Mouse (Mus musculus) midbrain, embryonic 13.5 days (tissue): ENCODE data around the gene Pik3r4. TPM values are rescaled to one million over a fixed set of nuclear protein-coding genes. Genes with fewer than 3 reads are reported as not detected.

Source experiments
- ATAC-seq: fragments of 200-750 bp; cut with Nextera tagmentation; 2 replicates; pipeline ENCODE4 v1.8.0; 2017; ENCODE audit warnings: mild to moderate bottlenecking, moderate TSS enrichment, moderate library complexity
- H3K27ac ChIP-seq: fragments of 300-500 bp; sonication (generic); 2 replicates; pipeline ENCODE4 v1.5.1; 2015; ENCODE audit warnings: inconsistent platforms, mild to moderate bottlenecking, moderate library complexity
- H3K27me3 ChIP-seq: fragments of 300-500 bp; sonication (generic); 2 replicates; pipeline ENCODE4 v1.6.1; 2015; ENCODE audit warnings: mild to moderate bottlenecking, inconsistent platforms
- H3K36me3 ChIP-seq: fragments of 300-500 bp; sonication (generic); 2 replicates; pipeline ENCODE4 v1.6.1; 2015; ENCODE audit warnings: mild to moderate bottlenecking, inconsistent platforms
- H3K4me1 ChIP-seq: fragments of 300-500 bp; sonication (generic); replicated peaks from 2 replicates; pipeline ENCODE4 v1.6.1; 2015; ENCODE audit warnings: inconsistent platforms
- H3K4me2 ChIP-seq: fragments of 300-500 bp; sonication (generic); replicated peaks from 2 replicates; pipeline ENCODE4 v1.6.1; 2015; ENCODE audit warnings: moderate library complexity, mild to moderate bottlenecking, inconsistent platforms
- H3K4me3 ChIP-seq: fragments of 300-500 bp; sonication (generic); replicated peaks from 2 replicates; pipeline ENCODE4 v1.5.1; 2015; ENCODE audit warnings: mild to moderate bottlenecking, inconsistent platforms
- H3K9ac ChIP-seq: fragments of 300-500 bp; sonication (generic); replicated peaks from 2 replicates; pipeline ENCODE4 v1.6.1; 2015; ENCODE audit warnings: mild to moderate bottlenecking, inconsistent platforms
- H3K9me3 ChIP-seq: fragments of 300-500 bp; sonication (generic); 2 replicates; pipeline ENCODE4 v1.6.1; 2016; ENCODE audit warnings: mild to moderate bottlenecking, inconsistent platforms
- WGBS: fragments of 180-500 bp; shearing (Covaris S2); methylation state at CpG from one replicate; pipeline ENCODE4 v1.1.7; 2015; 5-methylcytosine and 5-hydroxymethylcytosine counted together
- polyA plus RNA-seq: library from polyadenylated mRNA; unstranded; fragments of >200 nt; fragmentation: Nextera tagmentation; extraction: Ambion mirVana; gene quantifications from 2 replicates; pipeline ENCODE4 v1.2.1, GENCODE M21; 2015

Pik3r4 gene
- polyA plus RNA-seq, 1 experiment from 2014 or later = 21.3 TPM

DNA sequence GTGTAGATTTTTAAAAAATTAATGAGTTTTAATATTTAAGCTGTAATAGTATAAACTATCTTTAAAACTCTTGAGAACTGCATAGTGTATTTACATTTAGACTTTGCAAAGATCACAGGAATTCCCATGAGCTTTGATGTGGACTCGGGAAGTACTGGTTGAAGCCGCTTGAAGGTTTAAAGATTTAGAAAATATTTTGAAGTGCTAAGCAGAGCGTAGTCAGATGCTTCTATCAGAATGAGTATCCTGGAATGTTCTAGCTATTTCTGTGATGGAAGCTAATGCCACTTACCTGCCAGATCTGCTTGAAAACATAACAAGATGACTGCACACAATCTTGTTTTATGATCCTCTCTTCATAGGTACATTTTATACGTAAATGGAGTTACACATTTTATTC lies 28.1 kb downstream of the Pik3r4 start:
- 95% methylated on average over 4 of the region's 4 CpGs for WGBS
- H3K27ac ChIP-seq = no peak overlapping the region
- H3K4me2 ChIP-seq = no peak overlapping the region
- no peaks in the 10 kb centered on the region for H3K9me3 ChIP-seq
- no peak overlapping the region for H3K9ac ChIP-seq
- peaks cover 59% of the 10 kb centered on the region for H3K36me3 ChIP-seq
- no peak for ATAC-seq
- H3K4me3 ChIP-seq = no peak overlapping the region
- no peaks in the 10 kb centered on the region for H3K27me3 ChIP-seq
- no peaks in the 10 kb centered on the region for H3K4me1 ChIP-seq

- Histone ChIP-seq H3K9ac (no peak overlapping the region), H3K27ac (no peak overlapping the region), H3K9me3 (no peaks in the 10 kb centered on the region), H3K4me1 (no peaks in the 10 kb centered on the region), H3K27me3 (no peaks in the 10 kb centered on the region), H3K4me2 (no peak overlapping the region), H3K4me3 (no peak overlapping the region), H3K36me3 (peaks cover 60% of the 10 kb centered on the region)
- no peak for ATAC-seq
- WGBS = 96% methylated on average over 2 of the region's 2 CpGs
These were observed 29.3 kb downstream of the Pik3r4 start for GRCm38 (mm10) chr9:105672032-105672431.

- no peak for ATAC-seq
- H3K27me3 ChIP-seq = no peaks in the 10 kb centered on the region
- H3K4me2 ChIP-seq = no peak overlapping the region
- no peak overlapping the region for H3K4me3 ChIP-seq
- WGBS = 92% methylated on average over 11 of the region's 11 CpGs
- H3K9me3 ChIP-seq = no peaks in the 10 kb centered on the region
- H3K9ac ChIP-seq = no peak overlapping the region
- H3K4me1 ChIP-seq = no peaks in the 10 kb centered on the region
- no peak overlapping the region for H3K27ac ChIP-seq
- H3K36me3 ChIP-seq = peaks cover 55% of the 10 kb centered on the region
These were observed 33.2 kb downstream of the Pik3r4 start for GRCm38 (mm10) chr9:105675941-105676340.

GRCm38 (mm10) chr9:105681386-105681785 lies 38.6 kb downstream of the Pik3r4 start:
- 52% methylated on average over 7 of the region's 7 CpGs for WGBS
- Histone ChIP-seq H3K9me3 (no peaks in the 10 kb centered on the region), H3K27ac (peak overlapping the region; percentile 72), H3K4me3 (no peak overlapping the region), H3K9ac (no peak overlapping the region), H3K36me3 (peaks cover 68% of the 10 kb centered on the region), H3K27me3 (no peaks in the 10 kb centered on the region), H3K4me2 (no peak overlapping the region), H3K4me1 (peaks cover 7% of the 10 kb centered on the region; the same call in 1 of the 2 replicates)
- ATAC-seq = peak; percentile 77

GRCm38 (mm10) chr9:105684549-105685165 lies 41.9 kb downstream of the Pik3r4 start:
- no peak overlapping the region for H3K27ac ChIP-seq
- no peaks in the 10 kb centered on the region for H3K27me3 ChIP-seq
- H3K4me1 ChIP-seq = peaks cover 15% of the 10 kb centered on the region; the same call in 1 of the 2 replicates
- 89% methylated on average over 13 of the region's 13 CpGs for WGBS
- H3K4me3 ChIP-seq = no peak overlapping the region
- no peak overlapping the region for H3K9ac ChIP-seq
- H3K36me3 ChIP-seq = peaks cover 65% of the 10 kb centered on the region
- no peaks in the 10 kb centered on the region for H3K9me3 ChIP-seq
- H3K4me2 ChIP-seq = no peak overlapping the region
- ATAC-seq = no peak

DNA sequence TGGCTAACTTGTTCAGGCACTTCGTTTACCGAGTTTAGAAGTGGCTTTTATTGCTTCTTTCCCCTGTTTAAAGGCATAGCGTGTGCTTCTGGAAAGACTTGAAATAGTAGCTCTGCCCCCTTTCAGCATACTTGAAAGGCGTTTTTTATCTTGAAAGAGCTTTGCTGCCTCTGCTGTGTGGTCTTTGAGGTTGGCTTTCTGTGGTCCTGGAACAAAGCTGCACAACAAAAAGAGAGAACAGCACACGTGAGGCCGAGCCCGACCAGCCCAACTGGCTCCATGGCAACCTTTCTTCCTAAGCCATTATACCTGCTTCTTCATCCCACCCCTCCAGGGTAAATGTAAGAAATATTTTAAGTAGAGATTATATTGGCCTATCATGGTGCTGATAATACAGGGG lies 46.7 kb downstream of the Pik3r4 start:
- H3K27ac ChIP-seq = no peak overlapping the region
- H3K9me3 ChIP-seq = no peaks in the 10 kb centered on the region
- H3K36me3 ChIP-seq = peaks cover 48% of the 10 kb centered on the region
- no peak overlapping the region for H3K9ac ChIP-seq
- no peak overlapping the region for H3K4me3 ChIP-seq
- H3K27me3 ChIP-seq = no peaks in the 10 kb centered on the region
- WGBS = 20% methylated on average over 7 of the region's 7 CpGs
- no peak overlapping the region for H3K4me2 ChIP-seq
- H3K4me1 ChIP-seq = peaks cover 8% of the 10 kb centered on the region; the same call in 1 of the 2 replicates
- no peak for ATAC-seq

- H3K27ac ChIP-seq = no peak overlapping the region
- H3K9ac ChIP-seq = no peak overlapping the region
- H3K36me3 ChIP-seq = peaks cover 18% of the 10 kb centered on the region
- no peak overlapping the region for H3K4me2 ChIP-seq
- no peaks in the 10 kb centered on the region for H3K27me3 ChIP-seq
- ATAC-seq = no peak
- H3K4me3 ChIP-seq = no peak overlapping the region
- WGBS = 94% methylated on average over 14 of the region's 14 CpGs
- H3K9me3 ChIP-seq = no peaks in the 10 kb centered on the region
- peaks cover 8% of the 10 kb centered on the region; the same call in 1 of the 2 replicates for H3K4me1 ChIP-seq
These were observed 49.7 kb downstream of the Pik3r4 start for GRCm38 (mm10) chr9:105692472-105692871.

GRCm38 (mm10) chr9:105693056-105693455 lies 50.3 kb downstream of the Pik3r4 start:
- no peak overlapping the region for H3K9ac ChIP-seq
- H3K4me2 ChIP-seq = no peak overlapping the region
- H3K4me3 ChIP-seq = no peak overlapping the region
- peaks cover 13% of the 10 kb centered on the region for H3K36me3 ChIP-seq
- no peaks in the 10 kb centered on the region for H3K9me3 ChIP-seq
- H3K27ac ChIP-seq = no peak overlapping the region
- 84% methylated on average over 9 of the region's 9 CpGs for WGBS
- no peaks in the 10 kb centered on the region for H3K27me3 ChIP-seq
- peaks cover 8% of the 10 kb centered on the region; the same call in 1 of the 2 replicates for H3K4me1 ChIP-seq
- no peak for ATAC-seq

- H3K4me2 ChIP-seq = no peak overlapping the region
- WGBS = 8% methylated on average over 5 of the region's 5 CpGs
- H3K36me3 ChIP-seq = 0 out of 2 replicates have a peak, but pooled peaks cover 5% of the 10 kb centered on the region
- H3K4me1 ChIP-seq = peaks cover 5% of the 10 kb centered on the region; the same call in 1 of the 2 replicates
- H3K27me3 ChIP-seq = no peaks in the 10 kb centered on the region
- no peak overlapping the region for H3K27ac ChIP-seq
- no peak overlapping the region for H3K9ac ChIP-seq
- H3K4me3 ChIP-seq = no peak overlapping the region
- ATAC-seq = peak; percentile 62
- no peaks in the 10 kb centered on the region for H3K9me3 ChIP-seq
These were observed 51.1 kb downstream of the Pik3r4 start for GRCm38 (mm10) chr9:105693854-105694253.

GRCm38 (mm10) chr9:105696818-105697564 lies 54.2 kb downstream of the Pik3r4 start:
- Histone ChIP-seq H3K27me3 (no peaks in the 10 kb centered on the region), H3K4me3 (no peak overlapping the region), H3K9ac (no peak overlapping the region), H3K9me3 (no peaks in the 10 kb centered on the region), H3K36me3 (no peaks in the 10 kb centered on the region), H3K27ac (no peak overlapping the region), H3K4me1 (no peaks in the 10 kb centered on the region), H3K4me2 (no peak overlapping the region)
- no peak for ATAC-seq
- 92% methylated on average over 7 of the region's 7 CpGs for WGBS

DNA sequence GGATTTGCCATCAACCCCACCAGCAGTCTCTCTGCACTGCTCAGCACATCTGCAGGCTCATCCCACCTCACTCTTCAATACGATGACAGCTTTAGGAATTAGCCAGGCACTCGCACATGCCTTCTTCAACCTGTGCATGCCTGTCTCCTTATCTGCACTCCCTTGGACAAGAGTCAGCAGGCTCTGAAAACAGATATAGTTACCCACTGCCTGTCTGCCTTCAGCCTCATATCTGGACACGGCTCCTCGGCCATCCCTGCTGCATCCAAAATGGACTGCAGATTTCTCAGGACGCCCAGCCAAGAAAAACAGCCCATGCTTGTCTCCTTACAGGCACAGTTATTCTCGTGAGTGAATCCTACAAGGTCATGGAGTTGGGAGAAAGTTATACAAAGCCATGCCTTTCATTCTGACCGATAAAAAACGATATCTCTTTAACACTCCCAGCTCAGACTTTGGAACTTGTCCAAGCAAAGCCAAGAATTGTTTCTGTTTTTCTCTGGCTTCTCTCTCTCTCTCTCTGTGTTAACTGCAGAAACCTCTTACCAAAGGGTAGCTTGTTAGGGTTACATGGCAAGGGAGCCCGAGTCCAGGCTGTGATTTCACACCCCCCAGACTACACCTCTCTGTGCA lies 55.1 kb downstream of the Pik3r4 start:
- no peak overlapping the region for H3K4me2 ChIP-seq
- no peaks in the 10 kb centered on the region for H3K4me1 ChIP-seq
- no peak overlapping the region for H3K27ac ChIP-seq
- ATAC-seq = no peak
- no peaks in the 10 kb centered on the region for H3K9me3 ChIP-seq
- no peaks in the 10 kb centered on the region for H3K27me3 ChIP-seq
- H3K4me3 ChIP-seq = no peak overlapping the region
- WGBS = 83% methylated on average over 9 of the region's 9 CpGs
- H3K36me3 ChIP-seq = no peaks in the 10 kb centered on the region
- no peak overlapping the region for H3K9ac ChIP-seq

DNA sequence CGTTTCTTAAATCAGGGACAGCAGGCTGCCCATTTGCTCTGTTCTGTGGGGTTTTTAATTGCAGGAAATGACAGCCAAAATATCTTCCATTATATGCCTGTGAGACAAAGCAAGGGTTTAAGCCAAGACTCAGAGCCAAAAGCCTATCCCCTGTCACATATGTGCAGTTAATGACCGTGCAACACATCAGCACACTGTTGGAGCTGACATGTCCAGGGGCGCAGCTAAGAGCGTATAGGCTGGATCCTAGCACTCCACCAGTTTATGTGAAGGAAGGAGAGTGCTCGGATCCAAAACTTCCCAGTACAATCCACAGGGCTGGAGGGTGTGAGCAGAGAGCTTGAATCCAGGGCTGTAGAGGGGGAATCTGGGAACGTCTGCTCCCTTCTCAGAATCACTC lies 57.9 kb downstream of the Pik3r4 start:
- Histone ChIP-seq H3K27me3 (no peaks in the 10 kb centered on the region), H3K9ac (no peak overlapping the region), H3K36me3 (no peaks in the 10 kb centered on the region), H3K9me3 (0 out of 2 replicates have a peak, but pooled peaks cover 3% of the 10 kb centered on the region), H3K4me1 (no peaks in the 10 kb centered on the region), H3K4me2 (no peak overlapping the region), H3K27ac (no peak overlapping the region), H3K4me3 (no peak overlapping the region)
- no peak for ATAC-seq
- 80% methylated on average over 6 of the region's 6 CpGs for WGBS
